Mouse (Mus musculus) kidney, adult 2 months (tissue): ENCODE measurements at regions not wholly inside any gene's neighbourhood (a gene's known extent, or its start where the extent isn't known, plus 50 kb on each side); places are given as distances from the start of the nearest gene placed in this dataset.

Experiments
- DNase-seq: peaks from one replicate; pipeline ENCODE4 v3.0.0; 2021
- H3K27ac ChIP-seq: fragments of 200-500 bp; 2 replicates; pipeline ENCODE4 v1.5.1; 2012; ENCODE audit warnings: low read depth, low read length, control low read depth, inconsistent platforms; ENCODE audit not compliant: insufficient read depth
- H3K27me3 ChIP-seq: fragments of 200-500 bp; replicated peaks from 2 replicates; pipeline ENCODE4 v1.6.1; 2012; ENCODE audit warnings: mild to moderate bottlenecking, moderate library complexity, low read length, inconsistent platforms; ENCODE audit not compliant: control insufficient read depth, insufficient read depth
- H3K36me3 ChIP-seq: fragments of 200-500 bp; 2 replicates; pipeline ENCODE4 v1.6.1; 2012; ENCODE audit warnings: mild to moderate bottlenecking, moderate library complexity, low read length, inconsistent platforms; ENCODE audit not compliant: control insufficient read depth, insufficient read depth
- H3K4me1 ChIP-seq: fragments of 200-500 bp; 2 replicates; pipeline ENCODE4 v1.6.1; 2011; ENCODE audit warnings: low read length; ENCODE audit not compliant: control insufficient read depth, insufficient read depth
- H3K4me3 ChIP-seq: fragments of 200-500 bp; 2 replicates; pipeline ENCODE4 v1.5.1; 2011; ENCODE audit warnings: mild to moderate bottlenecking, low read depth, low read length, control low read depth; ENCODE audit not compliant: insufficient read depth
- CTCF ChIP-seq: fragments of 200-500 bp; conservative IDR thresholded peaks from 2 replicates; pipeline ENCODE4 v1.5.1; 2011; ENCODE audit warnings: low read depth, mild to moderate bottlenecking, control low read depth, low read length, moderate library complexity, mixed read lengths; ENCODE audit not compliant: insufficient read depth, insufficient read length
- POLR2A ChIP-seq: fragments of 200-500 bp; IDR thresholded peaks from one replicate; pipeline ENCODE4 v1.6.1; 2011; ENCODE audit warnings: low read depth, low read length, control low read depth
- WGBS: fragments of 180-500 bp; shearing (Covaris S2); methylation state at CpG from one replicate; pipeline ENCODE4 v1.1.7; 2018; 5-methylcytosine and 5-hydroxymethylcytosine counted together

DNA sequence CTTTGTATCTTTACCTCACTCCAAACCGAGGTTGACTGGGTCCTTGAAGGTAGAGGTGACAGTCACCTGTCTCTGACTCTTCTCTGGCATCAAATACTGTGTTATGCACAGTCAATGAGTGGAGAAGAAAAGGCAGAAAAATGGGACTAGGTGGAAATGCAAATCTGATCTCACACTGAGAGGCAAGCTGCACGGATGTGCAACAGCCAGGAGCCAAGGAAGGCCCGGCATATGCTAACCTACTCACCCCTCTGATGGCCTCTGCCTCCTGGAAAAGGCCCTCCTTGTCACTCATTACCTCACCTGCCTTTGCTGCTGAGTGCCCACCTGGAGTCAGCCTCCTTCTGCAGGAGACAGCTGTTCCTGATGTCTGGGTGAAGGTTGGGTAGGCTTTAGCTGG lies 104.8 kb downstream of the Gm4791 start:
- no peak overlapping the region for H3K4me3 ChIP-seq
- H3K4me1 ChIP-seq, result no peaks in the 10 kb centered on the region
- H3K27me3 ChIP-seq, result no peaks in the 10 kb centered on the region
- no peak overlapping the region for H3K27ac ChIP-seq
- TF ChIP-seq POLR2A (no peak), CTCF (no peak)
- 76% methylated on average over 3 of the region's 3 CpGs for WGBS
- H3K36me3 ChIP-seq, result no peaks in the 10 kb centered on the region
- DNase-seq, result no peak

DNA sequence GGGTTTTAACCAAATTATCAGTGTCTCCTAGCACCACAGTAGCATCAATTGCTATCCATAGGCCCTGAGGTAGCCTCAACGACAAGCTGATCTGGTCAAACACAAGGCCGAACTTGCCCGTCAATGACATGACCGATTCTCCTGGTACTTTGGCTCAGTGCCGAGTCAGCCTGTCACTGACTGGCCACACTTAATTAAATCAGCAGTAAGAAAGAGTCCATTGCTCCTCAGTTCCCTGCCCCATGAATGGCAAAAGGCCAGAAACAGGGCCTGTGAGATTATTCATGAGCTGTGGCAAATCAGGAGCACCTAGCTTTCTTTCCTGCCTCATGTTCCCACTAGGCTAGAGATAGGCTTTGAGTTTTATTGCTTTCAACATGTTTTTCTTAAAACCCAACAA lies 105.4 kb downstream of the Gm4791 start:
- Histone ChIP-seq H3K4me1 (no peaks in the 10 kb centered on the region), H3K4me3 (no peak overlapping the region), H3K27ac (no peak overlapping the region), H3K36me3 (no peaks in the 10 kb centered on the region), H3K27me3 (no peaks in the 10 kb centered on the region)
- TF ChIP-seq POLR2A (no peak), CTCF (no peak)
- DNase-seq, result no peak
- WGBS, result 77% methylated on average over 5 of the region's 5 CpGs

DNA sequence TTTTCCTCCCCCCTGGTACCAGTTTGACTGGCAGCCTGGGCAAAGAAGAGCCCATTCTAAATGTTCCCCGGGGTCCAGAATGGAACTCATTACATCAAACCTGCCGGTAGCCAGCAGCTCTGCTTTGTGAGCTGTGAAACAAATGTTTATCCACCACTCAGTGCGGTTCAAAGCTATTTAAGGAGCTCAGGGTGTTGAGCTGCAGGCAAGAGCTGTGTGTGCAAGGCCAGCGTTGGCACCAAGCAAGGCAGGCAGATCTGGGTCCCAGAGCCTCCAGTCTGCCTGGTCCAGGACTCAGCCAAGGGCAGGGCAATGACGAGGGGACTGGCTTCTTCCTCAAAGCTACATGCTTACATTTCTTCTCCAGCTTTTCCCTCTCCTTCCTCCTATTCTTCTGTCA lies 109.6 kb downstream of the Gm4791 start:
- TF ChIP-seq POLR2A (no peak), CTCF (no peak)
- DNase-seq, result no peak
- no peaks in the 10 kb centered on the region for H3K36me3 ChIP-seq
- no peak overlapping the region for H3K4me3 ChIP-seq
- WGBS, result 18% methylated on average over 5 of the region's 5 CpGs
- H3K27ac ChIP-seq, result no peak overlapping the region
- H3K27me3 ChIP-seq, result no peaks in the 10 kb centered on the region
- no peaks in the 10 kb centered on the region for H3K4me1 ChIP-seq

DNA sequence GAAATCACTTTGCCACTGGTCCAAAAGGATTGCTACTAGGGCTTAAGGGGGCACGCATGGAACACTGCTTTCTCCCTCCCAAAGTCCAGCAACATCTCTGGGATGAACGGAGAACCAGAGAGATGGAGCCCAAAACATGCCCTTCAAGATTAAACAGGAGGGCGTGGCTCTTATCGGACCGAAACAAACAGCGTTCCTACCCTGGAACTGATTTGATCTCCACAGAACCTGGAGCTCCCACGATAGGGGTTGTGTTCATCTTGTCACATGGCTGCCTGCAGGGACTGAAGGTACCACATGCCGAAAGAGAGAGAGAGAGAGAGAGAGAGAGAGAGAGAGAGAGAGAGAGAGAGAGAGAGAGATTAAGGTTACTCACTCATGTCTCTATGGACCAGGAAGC lies 120.7 kb downstream of the Gm4791 start:
- WGBS, result 79% methylated on average over 8 of the region's 8 CpGs
- DNase-seq, result no peak
- Histone ChIP-seq H3K27me3 (no peaks in the 10 kb centered on the region), H3K36me3 (no peaks in the 10 kb centered on the region), H3K4me3 (no peak overlapping the region), H3K27ac (no peak overlapping the region), H3K4me1 (no peaks in the 10 kb centered on the region)
- TF ChIP-seq POLR2A (no peak), CTCF (no peak)

DNA sequence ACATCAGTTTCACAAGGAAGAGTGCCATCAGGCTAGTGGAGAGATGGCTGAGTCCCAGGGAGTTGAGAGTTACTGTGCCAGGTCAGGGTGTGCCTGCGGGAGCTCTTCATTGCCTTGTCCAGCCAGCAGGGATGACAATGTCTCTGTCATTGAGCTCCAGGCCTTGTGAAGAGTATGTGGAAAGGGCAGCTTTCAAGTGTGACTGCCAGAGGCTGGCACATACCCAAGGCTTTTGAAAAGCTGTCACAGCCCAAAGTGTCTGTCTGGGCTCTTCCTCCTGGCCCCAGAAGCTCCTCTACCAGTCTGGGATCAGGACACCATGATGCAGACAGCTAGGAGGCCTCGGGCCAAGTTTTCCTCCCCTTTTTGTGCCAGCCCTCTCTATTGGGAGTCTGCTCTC lies 124.6 kb downstream of the Gm4791 start:
- WGBS, result 73% methylated on average over 2 of the region's 2 CpGs
- DNase-seq, result no peak

DNA sequence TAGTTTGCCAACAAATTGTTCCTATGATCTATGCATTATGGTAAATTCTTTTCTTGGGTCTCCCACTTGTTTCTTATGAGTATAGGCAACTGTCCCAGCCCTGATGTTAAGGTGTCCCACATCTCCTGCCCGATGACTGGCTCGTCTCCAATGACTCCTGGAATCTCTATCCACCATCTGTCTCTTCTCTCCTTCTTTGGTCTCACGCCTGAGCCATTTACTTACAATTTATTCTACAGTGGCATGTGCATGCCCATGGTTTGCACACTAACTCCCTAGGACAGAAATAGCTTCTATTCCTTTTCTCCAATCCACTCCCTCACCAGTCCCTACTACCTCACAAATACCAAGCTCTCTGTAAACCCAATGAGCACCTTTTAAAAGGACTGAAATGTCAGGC lies 127.0 kb downstream of the Gm4791 start:
- no peak overlapping the region for H3K4me3 ChIP-seq
- H3K4me1 ChIP-seq, result no peaks in the 10 kb centered on the region
- H3K27ac ChIP-seq, result no peak overlapping the region
- no peaks in the 10 kb centered on the region for H3K27me3 ChIP-seq
- TF ChIP-seq POLR2A, result no peak
- no peak for TF ChIP-seq CTCF
- WGBS, result 85% methylated on average over 3 of the region's 3 CpGs
- H3K36me3 ChIP-seq, result no peaks in the 10 kb centered on the region
- DNase-seq, result no peak

More for the DNA sequence above, 124.6 kb downstream of the Gm4791 start:
- Histone ChIP-seq H3K4me1 (no peaks in the 10 kb centered on the region), H3K36me3 (no peaks in the 10 kb centered on the region), H3K27me3 (no peaks in the 10 kb centered on the region), H3K4me3 (no peak overlapping the region), H3K27ac (no peak overlapping the region)
- TF ChIP-seq POLR2A (no peak), CTCF (no peak)

DNA sequence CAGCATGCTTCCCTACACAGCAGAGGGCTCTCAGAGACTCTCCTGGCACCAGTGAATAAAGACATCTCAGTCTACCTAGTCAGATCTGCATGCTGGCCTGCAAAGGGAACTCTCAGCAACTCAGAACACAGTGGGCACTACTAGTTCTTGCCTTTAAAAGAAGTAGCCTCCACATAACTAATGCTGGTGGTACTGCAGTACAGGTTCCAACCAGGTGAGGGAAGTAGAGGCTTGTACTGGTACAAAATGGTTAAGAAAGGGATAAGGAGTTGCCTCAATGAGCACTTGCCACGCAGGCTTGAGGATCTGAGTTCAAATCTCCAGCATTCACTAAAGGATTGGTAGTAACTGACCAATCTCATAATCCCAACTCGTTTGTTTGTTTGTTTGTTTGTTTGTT lies 127.7 kb downstream of the Gm4791 start:
- Histone ChIP-seq H3K27ac (no peak overlapping the region), H3K4me3 (no peak overlapping the region), H3K27me3 (no peaks in the 10 kb centered on the region), H3K4me1 (no peaks in the 10 kb centered on the region), H3K36me3 (no peaks in the 10 kb centered on the region)
- TF ChIP-seq CTCF (0 out of 2 replicates have a peak, but pooled peaks have one; percentile 13), POLR2A (no peak)
- DNase-seq, result peak; percentile 18
- WGBS, result 61% methylated on average over 2 of the region's 2 CpGs
